ENCODE assay signal across 23 mouse cellular contexts in genomic region chr3:133387283-133387682, GRCm38 (mm10).
"Had no signal": no experiment of that assay in that cellular context is flagged by ENCODE, and none has a peak within 500 bp of the region (broad histone marks: within the 10 kb centered on the region; RNA-seq: fewer than 3 reads in every experiment).

No protein-coding gene starts in this region.

- H3K27me3 ChIP-seq: intestine, embryonic 15.5 days; limb, embryonic 13.5 days; liver, embryonic 12.5 days; liver, embryonic 15.5 days; lung, embryonic 15.5 days; megakaryocyte, embryonic 14.5 days; midbrain, embryonic 15.5 days; neural tube, embryonic 13.5 days; stomach, embryonic 15.5 days had no signal

- H3K4me1 ChIP-seq: intestine, embryonic 15.5 days; limb, embryonic 13.5 days; liver, embryonic 12.5 days; liver, embryonic 15.5 days; lung, embryonic 15.5 days; megakaryocyte, embryonic 14.5 days; midbrain, embryonic 10.5 days; midbrain, embryonic 15.5 days; neural tube, embryonic 13.5 days; stomach, embryonic 15.5 days had no signal

- DNase-seq: kidney, adult 18-20 months; kidney, postnatal 10 days; layer of hippocampus, adult 9-11 months; liver; lung, adult 18-20 months; lung, postnatal 10 days; lung, postnatal 36 days; retina, postnatal 1 day; right cerebral cortex, postnatal 25 days; spleen, adult 18-20 months; thymus, postnatal 25 days had no signal

- H3K9ac ChIP-seq: intestine, embryonic 15.5 days; limb, embryonic 13.5 days; liver, embryonic 12.5 days; liver, embryonic 15.5 days; lung, embryonic 15.5 days; midbrain, embryonic 15.5 days; neural tube, embryonic 13.5 days; stomach, embryonic 15.5 days had no signal

- H3K4me3 ChIP-seq: intestine, embryonic 15.5 days; layer of hippocampus, adult 2 months; limb, embryonic 10.5 days; limb, embryonic 13.5 days; liver, embryonic 12.5 days; liver, embryonic 15.5 days; lung, embryonic 15.5 days; megakaryocyte, embryonic 14.5 days; midbrain, embryonic 10.5 days; midbrain, embryonic 15.5 days; neural tube, embryonic 13.5 days; stomach, embryonic 15.5 days had no signal

- H3K9me3 ChIP-seq: intestine, embryonic 15.5 days; limb, embryonic 10.5 days; limb, embryonic 13.5 days; liver, embryonic 12.5 days; liver, embryonic 15.5 days; lung, embryonic 15.5 days; midbrain, embryonic 10.5 days; midbrain, embryonic 15.5 days; neural tube, embryonic 13.5 days; stomach, embryonic 15.5 days had no signal

- H3K27ac ChIP-seq: intestine, embryonic 15.5 days; layer of hippocampus, adult 2 months; limb, embryonic 10.5 days; limb, embryonic 13.5 days; liver, embryonic 12.5 days; liver, embryonic 15.5 days; lung, embryonic 15.5 days; midbrain, embryonic 10.5 days; midbrain, embryonic 15.5 days; neural tube, embryonic 13.5 days; stomach, embryonic 15.5 days had no signal

- H3K36me3 ChIP-seq: intestine, embryonic 15.5 days; limb, embryonic 10.5 days; limb, embryonic 13.5 days; liver, embryonic 12.5 days; liver, embryonic 15.5 days; lung, embryonic 15.5 days; midbrain, embryonic 10.5 days; midbrain, embryonic 15.5 days; neural tube, embryonic 13.5 days; stomach, embryonic 15.5 days had no signal

- ATAC-seq: intestine, embryonic 15.5 days; liver, embryonic 12.5 days; midbrain, embryonic 15.5 days had no signal

- H3K4me2 ChIP-seq: intestine, embryonic 15.5 days; limb, embryonic 13.5 days; liver, embryonic 12.5 days; liver, embryonic 15.5 days; lung, embryonic 15.5 days; midbrain, embryonic 15.5 days; neural tube, embryonic 13.5 days; stomach, embryonic 15.5 days had no signal
